Mouse (Mus musculus) kidney, embryonic 14.5 days (tissue): ENCODE measurements around the gene Gm9970. TPM values are rescaled to one million over a fixed set of nuclear protein-coding genes. Genes with fewer than 3 reads are reported as not detected.

ENCODE experiments used
- ATAC-seq: fragments of 200-750 bp; cut with Nextera tagmentation; 2 replicates; pipeline ENCODE4 v1.8.0; 2017; ENCODE audit warnings: moderate number of reproducible peaks, mild to moderate bottlenecking, moderate TSS enrichment, moderate library complexity; ENCODE audit not compliant: low FRiP score, low TSS enrichment
- H3K27ac ChIP-seq: fragments of 300-500 bp; sonication (generic); 2 replicates; pipeline ENCODE4 v1.5.1; 2014; ENCODE audit warnings: low read depth, mild to moderate bottlenecking, low read length, moderate library complexity, mixed read lengths
- H3K27me3 ChIP-seq: fragments of 300-500 bp; sonication (generic); 2 replicates; pipeline ENCODE4 v1.6.1; 2014; ENCODE audit warnings: mild to moderate bottlenecking, low read length; ENCODE audit not compliant: control insufficient read depth, insufficient read depth
- H3K36me3 ChIP-seq: fragments of 300-500 bp; sonication (generic); 2 replicates; pipeline ENCODE4 v1.6.1; 2014; ENCODE audit warnings: low read length, mixed read lengths; ENCODE audit not compliant: control insufficient read depth, insufficient read depth
- H3K4me1 ChIP-seq: fragments of 300-500 bp; sonication (generic); 2 replicates; pipeline ENCODE4 v1.6.1; 2014; ENCODE audit warnings: low read length, mixed read lengths; ENCODE audit not compliant: control insufficient read depth, insufficient read depth
- H3K4me2 ChIP-seq: fragments of 300-500 bp; sonication (generic); replicated peaks from 2 replicates; pipeline ENCODE4 v1.6.1; 2014; ENCODE audit warnings: low read depth, mild to moderate bottlenecking, low read length
- H3K4me3 ChIP-seq: fragments of 300-500 bp; sonication (generic); 2 replicates; pipeline ENCODE4 v1.5.1; 2014; ENCODE audit warnings: mild to moderate bottlenecking, low read length
- H3K9ac ChIP-seq: fragments of 300-500 bp; sonication (generic); 2 replicates; pipeline ENCODE4 v1.6.1; 2014; ENCODE audit warnings: low read depth, mild to moderate bottlenecking, low read length, moderate library complexity
- H3K9me3 ChIP-seq: fragments of 300-500 bp; sonication (generic); 2 replicates; pipeline ENCODE4 v1.6.1; 2016; ENCODE audit warnings: low read length; ENCODE audit not compliant: control insufficient read depth
- WGBS: fragments of 180-500 bp; shearing (Covaris S2); extraction: QIAGEN DNeasy Blood & Tissue Kit; methylation state at CpG from one replicate; pipeline ENCODE4 v1.1.7; 2014; 5-methylcytosine and 5-hydroxymethylcytosine counted together
- polyA plus RNA-seq: library from polyadenylated mRNA; unstranded; fragments of >200 nt; fragmentation: Nextera tagmentation; extraction: Ambion mirVana; gene quantifications from 2 replicates; pipeline ENCODE4 v1.2.1, GENCODE M21; 2014

Gene Gm9970
- polyA plus RNA-seq: 0.39 and 0.72 TPM in 2 replicates

DNA sequence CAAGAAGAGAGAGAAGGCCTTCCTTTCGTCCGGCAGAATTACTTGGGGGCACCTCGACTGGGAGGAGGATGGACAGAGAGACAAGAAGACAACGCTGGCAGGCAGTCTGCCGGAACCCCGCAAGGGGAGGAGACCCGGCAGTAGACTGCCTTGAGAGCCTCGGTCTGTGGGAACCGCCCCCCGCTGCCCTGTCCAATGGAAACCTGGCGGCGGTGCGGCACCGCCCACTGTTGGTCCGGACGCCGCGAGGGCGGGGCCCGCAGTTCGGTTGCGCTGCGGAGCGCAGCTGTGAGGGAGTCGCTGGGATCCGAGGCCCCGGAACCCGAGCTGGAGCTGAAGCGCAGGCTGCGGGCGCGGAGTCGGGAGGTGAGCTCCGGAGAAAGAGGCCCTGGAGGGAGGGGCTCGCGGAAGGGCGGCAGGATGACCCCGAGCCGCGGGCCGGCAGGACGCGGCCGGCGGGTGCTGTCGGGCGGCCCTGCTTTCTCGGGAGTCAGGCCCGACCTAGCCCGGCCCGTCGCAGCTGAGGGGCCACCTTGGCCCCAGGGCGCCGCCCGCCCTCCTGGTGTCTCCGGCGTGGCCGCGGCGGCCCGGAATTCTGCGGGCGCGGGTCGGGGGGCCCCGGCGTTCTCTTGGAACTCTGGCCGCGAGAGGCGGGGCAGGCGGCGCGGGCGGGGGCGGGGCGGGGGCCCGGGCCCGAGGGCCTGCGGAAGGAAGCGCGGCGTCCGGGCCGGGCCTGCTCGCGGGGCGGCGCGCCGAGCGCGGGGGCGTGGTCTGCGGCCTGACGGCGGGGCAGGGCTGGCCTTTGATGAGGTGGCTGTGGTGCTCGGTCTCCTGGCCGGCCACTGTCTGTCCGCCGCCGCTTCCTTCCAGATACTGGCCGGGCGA, at the start of gene Gm9970, which contains the start of gene Nrbp1:
TSS of gene Gm9970 (minus strand) at position 596 of the 885 bp plus-strand sequence.
TSS of gene Nrbp1 (plus strand) at position 228 of the 885 bp plus-strand sequence.
- H3K4me3 ChIP-seq: peak within 1 kb of the TSS; percentile 84
- H3K36me3 ChIP-seq: peaks cover 23% of the 10 kb centered on the region
- H3K27ac ChIP-seq: peak within 1 kb of the TSS; percentile 97
- under 1% methylated on average over 50 of the region's 103 CpGs for WGBS
- H3K4me2 ChIP-seq: peak within 1 kb of the TSS; percentile 59
- peaks cover 3% of the 10 kb centered on the region; the same call in 1 of the 2 replicates for H3K9me3 ChIP-seq
- H3K9ac ChIP-seq: peak within 1 kb of the TSS; percentile 91
- H3K27me3 ChIP-seq: no peaks in the 10 kb centered on the region
- peak; percentile 98 for ATAC-seq
- peaks cover 8% of the 10 kb centered on the region for H3K4me1 ChIP-seq

DNA sequence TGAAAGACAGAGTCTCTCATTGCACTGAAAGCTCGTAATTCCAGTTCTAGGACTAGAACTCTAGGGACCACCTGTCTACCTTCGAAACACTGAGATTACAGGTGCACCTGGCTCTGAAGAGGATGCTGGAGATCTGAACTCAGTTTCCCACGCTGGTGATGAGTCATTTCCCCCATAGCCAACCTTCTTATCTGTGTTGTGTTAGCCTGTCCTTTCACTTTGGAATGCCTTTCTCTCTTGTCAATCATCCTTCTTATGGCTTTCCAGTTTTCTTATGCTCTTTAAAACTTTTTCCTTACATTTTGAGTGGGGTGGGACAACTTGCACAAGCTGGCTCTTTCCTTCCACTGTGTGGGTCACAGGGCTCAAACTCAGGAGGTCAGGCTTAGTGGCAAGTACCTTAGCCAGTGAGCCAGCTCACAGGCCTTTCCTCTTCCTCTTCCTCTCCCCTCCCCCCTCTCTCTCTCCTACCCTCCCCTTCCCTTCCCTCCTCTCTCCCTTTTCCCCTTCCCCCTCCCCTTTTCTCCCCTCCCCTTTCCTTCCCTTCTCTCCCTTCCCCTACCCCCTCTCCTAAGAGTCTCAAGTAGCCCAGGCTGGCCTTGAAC, 48.7 kb upstream of the Gm9970 start:
- no peak for ATAC-seq
- no peaks in the 10 kb centered on the region for H3K27me3 ChIP-seq
- no peak overlapping the region for H3K27ac ChIP-seq
- H3K4me2 ChIP-seq: peak overlapping the region; percentile 81; the same call in 1 of the 2 replicates
- H3K4me3 ChIP-seq: peak overlapping the region; percentile 59
- peaks cover 26% of the 10 kb centered on the region for H3K36me3 ChIP-seq
- H3K9ac ChIP-seq: peak overlapping the region; percentile 62; the same call in 1 of the 2 replicates
- H3K9me3 ChIP-seq: no peaks in the 10 kb centered on the region
- peaks cover 8% of the 10 kb centered on the region; the same call in 1 of the 2 replicates for H3K4me1 ChIP-seq
- 88% methylated on average over 3 of the region's 3 CpGs for WGBS

DNA sequence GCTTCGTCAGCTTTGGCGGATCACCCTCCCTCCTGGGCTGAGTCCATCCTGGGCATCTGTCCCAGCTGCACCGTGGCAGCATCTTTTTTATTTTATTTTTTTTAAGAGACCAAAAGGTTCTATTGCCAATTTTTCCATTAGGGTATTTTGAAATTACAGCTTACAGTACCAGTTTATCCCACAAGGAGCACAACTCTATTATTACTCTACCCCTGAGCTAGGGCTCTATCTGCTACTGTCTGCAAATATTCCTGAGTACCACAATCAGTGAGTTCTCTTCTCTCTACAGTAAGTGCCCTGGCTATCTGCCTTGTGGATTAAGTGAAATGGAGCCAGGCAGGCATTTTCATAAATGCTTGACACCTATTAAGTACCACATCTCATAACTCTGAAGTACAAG, 47.6 kb upstream of the Gm9970 start:
- no peak for ATAC-seq
- no peak overlapping the region for H3K9ac ChIP-seq
- H3K4me2 ChIP-seq: no peak overlapping the region
- WGBS: 81% methylated on average over 3 of the region's 3 CpGs
- H3K9me3 ChIP-seq: no peaks in the 10 kb centered on the region
- no peak overlapping the region for H3K27ac ChIP-seq
- peaks cover 4% of the 10 kb centered on the region; the same call in 1 of the 2 replicates for H3K4me1 ChIP-seq
- H3K4me3 ChIP-seq: no peak overlapping the region
- H3K27me3 ChIP-seq: no peaks in the 10 kb centered on the region
- peaks cover 31% of the 10 kb centered on the region for H3K36me3 ChIP-seq

DNA sequence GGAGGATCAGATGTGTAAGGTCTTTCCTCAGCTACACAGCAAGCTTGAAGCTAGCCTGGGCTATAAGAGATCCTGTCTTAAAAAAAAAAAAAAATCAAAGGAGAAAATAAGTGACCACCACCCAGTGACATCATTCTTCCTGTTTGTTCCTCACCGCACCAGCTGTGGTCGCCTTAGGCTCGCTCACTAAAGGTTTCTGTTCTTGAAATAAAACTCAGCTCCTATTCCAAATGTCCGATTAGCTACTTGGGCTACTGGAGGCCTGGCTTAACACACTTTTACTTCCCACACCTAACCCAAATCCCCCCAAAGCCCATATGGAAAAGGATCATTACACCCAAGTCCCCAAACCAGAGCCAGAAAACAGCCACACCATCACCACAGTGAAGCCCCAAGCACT, 47.2 kb upstream of the Gm9970 start:
- H3K9ac ChIP-seq: no peak overlapping the region
- 84% methylated on average over 4 of the region's 4 CpGs for WGBS
- no peak overlapping the region for H3K4me2 ChIP-seq
- ATAC-seq: no peak
- H3K27me3 ChIP-seq: no peaks in the 10 kb centered on the region
- no peak overlapping the region for H3K4me3 ChIP-seq
- no peak overlapping the region for H3K27ac ChIP-seq
- peaks cover 36% of the 10 kb centered on the region for H3K36me3 ChIP-seq
- H3K4me1 ChIP-seq: peaks cover 4% of the 10 kb centered on the region; the same call in 1 of the 2 replicates
- no peaks in the 10 kb centered on the region for H3K9me3 ChIP-seq

DNA sequence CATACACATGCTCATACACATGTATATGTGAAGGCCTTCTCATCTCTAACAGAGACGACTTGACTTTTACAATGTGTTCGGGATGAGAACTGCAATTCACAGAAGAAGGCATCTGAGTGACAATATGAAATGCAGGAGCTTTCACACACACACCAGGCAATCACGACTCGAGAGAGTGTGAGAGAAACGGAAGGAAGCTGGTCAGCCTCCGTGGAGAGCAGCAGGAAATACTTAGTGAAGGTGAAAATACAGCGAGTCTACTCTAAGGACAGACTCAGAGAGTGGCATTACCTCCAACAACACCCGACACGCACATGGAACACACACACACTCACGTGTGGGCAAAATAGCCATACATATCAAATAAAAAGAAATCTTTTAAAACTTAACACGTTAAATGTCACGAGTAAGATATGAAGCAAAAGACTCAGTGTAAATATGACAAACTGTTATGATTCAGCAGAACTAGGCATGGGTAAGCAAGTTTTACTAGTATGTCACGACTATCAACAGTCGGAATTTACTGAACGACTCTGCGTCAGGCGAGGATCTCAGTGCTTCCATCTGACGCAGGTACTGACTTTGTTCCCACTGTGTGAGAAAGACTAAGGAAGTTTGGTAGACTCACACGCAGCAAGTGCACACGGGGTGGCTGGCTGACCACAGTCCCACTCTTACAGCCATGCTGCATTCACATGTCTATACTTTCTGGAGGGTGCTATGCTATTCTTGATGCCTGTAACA, 38.4 kb upstream of the Gm9970 start:
- 86% methylated on average over 20 of the region's 20 CpGs for WGBS
- ATAC-seq: no peak
- H3K4me3 ChIP-seq: no peak overlapping the region
- no peak overlapping the region for H3K9ac ChIP-seq
- no peaks in the 10 kb centered on the region for H3K4me1 ChIP-seq
- H3K27me3 ChIP-seq: no peaks in the 10 kb centered on the region
- no peak overlapping the region for H3K4me2 ChIP-seq
- H3K9me3 ChIP-seq: no peaks in the 10 kb centered on the region
- peaks cover 61% of the 10 kb centered on the region for H3K36me3 ChIP-seq
- no peak overlapping the region for H3K27ac ChIP-seq

DNA sequence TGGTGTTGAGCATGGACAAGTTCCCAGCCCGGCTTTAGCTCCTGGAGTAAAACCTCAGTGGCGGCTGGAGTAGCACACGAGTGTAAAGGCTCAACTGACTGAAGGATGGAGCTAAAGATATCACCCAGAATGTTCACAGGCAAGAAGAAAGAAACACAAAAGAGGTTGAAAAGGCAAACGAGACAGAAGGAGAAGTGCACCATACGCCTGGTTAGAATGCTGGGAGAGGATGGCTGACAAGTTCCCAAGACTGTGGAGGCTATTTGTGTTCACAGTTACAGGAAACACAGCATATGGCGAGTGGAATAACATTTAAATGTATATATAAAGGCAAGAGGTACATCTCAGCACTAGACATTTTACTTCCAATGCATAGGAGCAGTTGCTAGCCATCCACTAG, 32.0 kb upstream of the Gm9970 start:
- H3K27ac ChIP-seq: no peak overlapping the region
- H3K27me3 ChIP-seq: no peaks in the 10 kb centered on the region
- WGBS: 92% methylated on average over 6 of the region's 6 CpGs
- H3K9ac ChIP-seq: no peak overlapping the region
- ATAC-seq: no peak
- no peak overlapping the region for H3K4me2 ChIP-seq
- H3K4me1 ChIP-seq: no peaks in the 10 kb centered on the region
- no peak overlapping the region for H3K4me3 ChIP-seq
- H3K36me3 ChIP-seq: peaks cover 39% of the 10 kb centered on the region
- no peaks in the 10 kb centered on the region for H3K9me3 ChIP-seq

DNA sequence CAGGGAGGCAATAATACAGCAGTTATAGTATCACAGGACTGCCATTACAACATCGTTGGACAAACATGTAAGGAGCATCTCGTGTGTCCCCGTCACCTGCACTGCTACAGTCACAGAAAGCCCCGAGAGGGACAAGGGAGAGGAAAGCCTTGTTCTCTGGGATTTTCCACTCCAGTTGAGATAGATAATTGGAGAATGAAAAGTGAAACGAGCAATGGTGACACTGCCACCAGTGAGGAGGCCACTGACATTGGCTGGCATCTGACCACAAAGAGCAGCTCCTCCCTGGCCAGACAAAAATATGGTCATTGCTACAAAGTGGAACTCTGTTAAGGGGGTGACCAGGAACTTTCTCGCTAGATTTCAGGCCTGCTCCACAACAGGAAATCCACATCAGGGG, 26.7 kb upstream of the Gm9970 start:
- H3K4me1 ChIP-seq: no peaks in the 10 kb centered on the region
- H3K27ac ChIP-seq: no peak overlapping the region
- H3K9me3 ChIP-seq: no peaks in the 10 kb centered on the region
- no peak overlapping the region for H3K4me2 ChIP-seq
- peaks cover 71% of the 10 kb centered on the region for H3K36me3 ChIP-seq
- ATAC-seq: no peak
- 89% methylated on average over 6 of the region's 6 CpGs for whole genome bisulfite sequencing
- no peaks in the 10 kb centered on the region for H3K27me3 ChIP-seq
- H3K9ac ChIP-seq: no peak overlapping the region
- H3K4me3 ChIP-seq: no peak overlapping the region

DNA sequence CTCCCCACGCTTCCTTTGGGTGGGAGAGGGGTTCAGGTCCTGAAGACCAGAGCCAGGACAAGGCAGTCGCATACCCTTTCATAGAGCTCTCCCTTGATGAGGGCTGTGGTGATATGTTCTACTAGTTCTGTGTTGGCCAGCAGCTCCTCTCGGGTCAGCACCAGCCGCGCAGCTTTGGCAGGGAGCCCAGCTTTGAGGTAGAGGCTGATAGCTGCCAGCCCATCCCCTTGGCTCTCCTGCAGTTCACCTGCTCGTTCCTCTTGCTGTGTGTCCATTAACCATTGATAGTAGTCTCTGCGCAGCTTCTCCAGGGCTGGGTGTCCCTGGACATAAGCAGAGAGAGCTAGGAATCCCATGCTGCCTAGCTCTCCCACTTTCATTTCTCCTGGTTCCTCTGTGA, 25.1 kb upstream of the Gm9970 start:
- Histone ChIP-seq H3K27ac (no peak overlapping the region), H3K27me3 (no peaks in the 10 kb centered on the region), H3K9me3 (no peaks in the 10 kb centered on the region), H3K4me3 (no peak overlapping the region), H3K4me1 (no peaks in the 10 kb centered on the region), H3K36me3 (peaks cover 67% of the 10 kb centered on the region), H3K4me2 (no peak overlapping the region), H3K9ac (no peak overlapping the region)
- 92% methylated on average over 7 of the region's 7 CpGs for WGBS
- ATAC-seq: no peak
